Mouse (Mus musculus): ENCODE measurements around the gene Gramd4. TPM values are rescaled to one million over a fixed set of nuclear protein-coding genes. Genes with fewer than 3 reads are reported as not detected.

Gramd4 gene
- polyA plus RNA-seq, 1 experiment from 2014 or later = 32.5 TPM

DNA sequence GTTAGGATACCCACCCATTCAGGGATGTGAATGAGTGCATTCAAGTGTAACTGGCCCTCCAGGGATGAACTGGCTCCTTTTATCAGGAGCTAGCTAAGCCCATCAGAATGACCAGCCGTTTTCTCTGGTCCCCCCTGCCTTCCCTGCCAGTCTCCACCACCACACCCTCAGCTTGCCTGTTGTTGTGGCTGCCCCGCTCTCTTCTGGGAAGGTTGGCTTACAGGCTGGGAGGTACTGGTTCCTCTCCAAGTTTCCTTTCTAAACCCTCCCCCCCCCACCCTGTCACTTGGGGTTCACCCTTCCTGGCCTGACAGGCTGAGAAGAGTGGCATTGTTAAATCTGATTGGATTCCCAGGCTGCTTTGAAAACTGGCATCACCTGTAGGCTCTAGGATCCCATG is 40.4 kb downstream of the Gramd4 start:
- Histone ChIP-seq H3K9ac (no peak overlapping the region), H3K27ac (no peak overlapping the region), H3K36me3 (peaks cover 19% of the 10 kb centered on the region; the same call in 1 of the 2 replicates), H3K4me2 (replicated peaks) (no peak overlapping the region), H3K27me3 (no peaks in the 10 kb centered on the region), H3K4me3 (no peak overlapping the region), H3K9me3 (replicated peaks) (no peaks in the 10 kb centered on the region), H3K4me1 (no peaks in the 10 kb centered on the region)
- WGBS = 43% methylated on average over 2 of the region's 2 CpGs
- no peak for ATAC-seq (ENCODE audit: low FRiP score)

DNA sequence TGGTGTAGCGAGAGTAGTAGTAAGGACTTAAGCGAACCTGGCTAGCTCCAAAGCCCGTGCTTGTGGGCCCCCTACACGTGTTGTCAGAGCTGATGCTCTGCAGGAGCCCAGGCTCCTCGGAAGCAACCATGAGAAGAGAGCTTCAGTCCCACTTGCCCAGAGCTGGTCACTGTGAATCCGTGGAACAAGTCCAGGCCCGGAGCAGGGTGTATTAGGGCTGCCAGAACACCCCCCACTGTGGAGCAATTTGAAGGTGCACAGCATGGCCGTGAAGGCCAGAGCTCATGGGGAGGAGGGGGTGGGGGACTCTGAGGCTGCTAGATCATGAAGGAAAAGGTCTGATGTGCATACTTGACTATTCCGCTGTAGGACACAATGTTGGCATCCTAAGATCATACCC is 44.1 kb downstream of the Gramd4 start:
- ATAC-seq (ENCODE audit: low FRiP score) = no peak
- Histone ChIP-seq H3K27ac (no peak overlapping the region), H3K4me3 (no peak overlapping the region), H3K9me3 (replicated peaks) (no peaks in the 10 kb centered on the region), H3K4me2 (replicated peaks) (no peak overlapping the region), H3K27me3 (no peaks in the 10 kb centered on the region), H3K36me3 (peaks cover 23% of the 10 kb centered on the region; the same call in 1 of the 2 replicates), H3K4me1 (peaks cover 8% of the 10 kb centered on the region), H3K9ac (no peak overlapping the region)
- WGBS = 83% methylated on average over 9 of the region's 9 CpGs

DNA sequence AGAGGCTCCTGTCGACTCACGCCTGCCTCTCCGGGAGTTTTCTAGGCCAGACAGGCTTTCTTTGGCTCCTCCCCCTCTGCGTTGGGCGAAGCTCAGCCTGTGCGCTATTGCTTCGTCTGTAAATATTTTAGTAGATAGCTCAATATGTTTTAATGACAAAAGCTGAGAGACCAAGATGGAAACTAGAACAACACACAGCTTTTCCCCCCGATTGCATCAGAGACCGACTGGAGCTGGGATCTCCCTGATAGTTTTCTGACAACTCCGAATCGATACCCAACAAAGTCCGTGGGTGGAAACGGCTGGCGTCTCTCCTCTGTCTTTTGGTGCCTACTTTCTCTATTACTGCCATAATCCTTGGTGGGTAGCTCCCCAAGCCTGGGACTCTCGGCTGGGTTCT is 44.8 kb downstream of the Gramd4 start:
- H3K4me1 ChIP-seq = peaks cover 12% of the 10 kb centered on the region
- H3K4me2 ChIP-seq (replicated peaks) = no peak overlapping the region
- no peak overlapping the region for H3K4me3 ChIP-seq
- H3K36me3 ChIP-seq = peaks cover 23% of the 10 kb centered on the region; the same call in 1 of the 2 replicates
- no peak overlapping the region for H3K9ac ChIP-seq
- ATAC-seq (ENCODE audit: low FRiP score) = no peak
- H3K9me3 ChIP-seq (replicated peaks) = no peaks in the 10 kb centered on the region
- no peak overlapping the region for H3K27ac ChIP-seq
- 87% methylated on average over 15 of the region's 15 CpGs for WGBS
- H3K27me3 ChIP-seq = no peaks in the 10 kb centered on the region

DNA sequence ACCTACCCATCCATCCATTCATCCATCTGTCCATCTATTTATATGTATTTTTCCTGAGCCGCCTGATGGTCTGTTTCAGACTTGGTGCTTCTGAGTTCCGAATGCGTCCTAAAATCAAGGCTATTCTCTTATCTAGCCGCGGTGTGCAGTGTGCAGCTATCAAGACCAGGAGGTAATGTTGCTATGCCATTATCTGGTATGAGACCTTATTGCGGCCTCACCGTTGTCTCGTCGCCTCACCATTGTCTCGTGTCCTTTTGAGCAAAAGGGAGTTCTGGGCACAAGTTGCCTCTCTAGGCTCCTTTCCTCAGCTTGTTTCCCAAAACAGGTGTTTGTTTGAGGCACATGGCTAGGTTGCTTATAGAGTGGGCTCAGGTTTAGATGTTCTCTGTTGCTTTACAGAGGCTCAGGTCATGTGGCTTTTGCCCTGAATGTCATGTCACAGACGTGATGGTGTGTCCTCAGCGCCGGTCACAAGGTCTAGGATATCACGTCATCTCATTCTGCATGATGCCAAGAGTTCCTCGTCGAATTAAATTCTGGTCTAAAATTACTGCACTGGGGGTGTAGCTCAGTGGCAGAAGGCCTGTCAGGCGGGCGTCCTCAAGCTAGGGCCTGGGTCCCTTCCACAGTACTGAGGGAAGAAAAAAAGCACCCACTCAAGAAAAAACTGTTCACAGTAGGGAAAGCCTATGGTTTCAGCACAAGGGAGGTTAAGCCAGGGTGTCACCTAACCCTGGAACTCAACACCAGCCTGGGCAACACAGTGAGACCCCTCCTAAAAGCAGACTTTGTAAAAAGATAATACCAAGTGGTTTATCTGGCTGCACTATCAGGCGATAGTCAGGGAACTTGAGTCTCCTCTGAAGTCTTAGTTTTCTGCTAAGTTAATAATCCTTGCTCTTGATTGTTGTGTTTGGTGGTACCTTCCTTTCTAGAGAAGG is 47.2 kb downstream of the Gramd4 start:
- Histone ChIP-seq H3K27ac (no peak overlapping the region), H3K27me3 (no peaks in the 10 kb centered on the region), H3K4me3 (no peak overlapping the region), H3K9me3 (replicated peaks) (no peaks in the 10 kb centered on the region), H3K36me3 (peaks cover 23% of the 10 kb centered on the region; the same call in 1 of the 2 replicates), H3K9ac (no peak overlapping the region), H3K4me2 (replicated peaks) (no peak overlapping the region), H3K4me1 (peaks cover 17% of the 10 kb centered on the region)
- 91% methylated on average over 19 of the region's 19 CpGs for WGBS
- no peak for ATAC-seq (ENCODE audit: low FRiP score)

DNA sequence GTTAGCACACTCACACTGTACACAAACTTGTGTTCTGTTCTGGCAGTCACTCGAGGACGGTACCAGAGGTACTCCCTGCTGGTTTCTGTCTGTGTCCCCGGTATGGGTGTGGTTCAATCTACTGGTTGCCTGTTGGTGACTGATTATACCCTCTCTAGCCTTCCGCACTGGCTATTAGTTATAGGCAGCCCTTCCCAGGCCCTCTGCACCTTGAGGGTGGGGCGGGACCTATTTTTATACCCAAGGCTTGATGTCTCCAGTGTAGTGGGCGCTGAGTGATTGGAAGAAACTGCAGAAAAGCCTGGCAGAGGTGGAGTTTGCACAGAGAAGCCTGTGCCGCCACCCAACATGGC is 47.8 kb downstream of the Gramd4 start:
- Histone ChIP-seq H3K9ac (no peak overlapping the region), H3K4me3 (no peak overlapping the region), H3K27ac (no peak overlapping the region), H3K4me1 (peaks cover 17% of the 10 kb centered on the region), H3K4me2 (replicated peaks) (no peak overlapping the region), H3K36me3 (peaks cover 23% of the 10 kb centered on the region; the same call in 1 of the 2 replicates), H3K9me3 (replicated peaks) (no peaks in the 10 kb centered on the region), H3K27me3 (no peaks in the 10 kb centered on the region)
- ATAC-seq (ENCODE audit: low FRiP score) = no peak
- 83% methylated on average over 7 of the region's 7 CpGs for WGBS

DNA sequence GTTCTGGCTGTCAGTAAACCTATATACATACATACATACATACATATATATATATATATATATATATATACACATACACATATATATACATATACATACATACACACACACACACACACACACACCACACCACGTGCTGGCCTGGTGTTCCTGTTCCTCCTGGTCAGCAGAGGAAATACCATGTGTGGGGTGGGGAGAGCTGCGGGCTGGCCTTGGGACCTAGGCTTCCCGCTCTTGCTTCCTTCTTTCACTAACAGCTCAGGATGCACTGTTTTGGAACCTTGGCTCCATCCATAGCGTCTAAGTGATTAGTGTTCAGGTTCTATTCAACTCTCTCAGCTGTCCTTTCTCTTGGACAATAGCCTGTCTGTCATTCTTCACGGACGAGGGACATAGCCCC is 48.3 kb downstream of the Gramd4 start:
- H3K9ac ChIP-seq = no peak overlapping the region
- no peak for ATAC-seq (ENCODE audit: low FRiP score)
- H3K9me3 ChIP-seq (replicated peaks) = no peaks in the 10 kb centered on the region
- no peaks in the 10 kb centered on the region for H3K27me3 ChIP-seq
- H3K27ac ChIP-seq = no peak overlapping the region
- H3K4me3 ChIP-seq = no peak overlapping the region
- peaks cover 17% of the 10 kb centered on the region for H3K4me1 ChIP-seq
- peaks cover 23% of the 10 kb centered on the region; the same call in 1 of the 2 replicates for H3K36me3 ChIP-seq
- WGBS = 60% methylated on average over 6 of the region's 6 CpGs
- H3K4me2 ChIP-seq (replicated peaks) = no peak overlapping the region

DNA sequence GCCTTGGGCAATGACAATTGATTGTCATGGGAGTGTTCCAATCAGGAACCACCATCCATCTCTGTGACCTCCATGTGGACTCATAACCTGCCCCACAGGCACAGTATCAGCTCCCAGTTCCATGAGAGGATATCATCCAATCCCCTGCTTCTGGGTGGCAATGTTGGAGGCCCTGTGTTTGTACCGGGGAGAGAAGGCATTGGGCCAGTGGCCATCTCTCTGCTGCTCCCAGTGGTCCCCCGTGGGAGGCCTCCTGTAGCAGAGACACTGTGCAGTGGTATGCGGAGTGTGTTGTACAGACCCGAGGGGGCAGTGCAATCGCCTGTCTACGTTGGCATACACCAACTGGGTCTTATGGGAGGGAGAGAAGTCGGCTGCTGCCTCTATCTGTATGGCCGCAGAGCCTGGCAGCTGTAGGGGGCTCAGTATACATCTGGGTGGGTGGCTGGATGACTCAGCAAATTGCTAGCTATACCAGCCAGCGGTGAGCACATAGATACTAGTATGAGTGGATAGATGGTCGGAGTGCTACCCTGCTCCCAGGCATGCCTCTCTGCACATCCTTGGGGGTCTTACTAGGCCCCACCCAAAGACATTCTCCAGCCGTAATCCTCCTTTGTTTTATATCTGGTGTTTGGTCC is 50.5 kb downstream of the Gramd4 start:
- no peak overlapping the region for H3K27ac ChIP-seq
- H3K9me3 ChIP-seq (replicated peaks) = no peaks in the 10 kb centered on the region
- H3K9ac ChIP-seq = no peak overlapping the region
- 0 out of 2 replicates have a peak, but pooled peaks cover 10% of the 10 kb centered on the region for H3K36me3 ChIP-seq
- no peak for ATAC-seq (ENCODE audit: low FRiP score)
- H3K4me1 ChIP-seq = peaks cover 27% of the 10 kb centered on the region
- no peak overlapping the region for H3K4me2 ChIP-seq (replicated peaks)
- 81% methylated on average over 11 of the region's 11 CpGs for WGBS
- H3K27me3 ChIP-seq = no peaks in the 10 kb centered on the region
- no peak overlapping the region for H3K4me3 ChIP-seq

DNA sequence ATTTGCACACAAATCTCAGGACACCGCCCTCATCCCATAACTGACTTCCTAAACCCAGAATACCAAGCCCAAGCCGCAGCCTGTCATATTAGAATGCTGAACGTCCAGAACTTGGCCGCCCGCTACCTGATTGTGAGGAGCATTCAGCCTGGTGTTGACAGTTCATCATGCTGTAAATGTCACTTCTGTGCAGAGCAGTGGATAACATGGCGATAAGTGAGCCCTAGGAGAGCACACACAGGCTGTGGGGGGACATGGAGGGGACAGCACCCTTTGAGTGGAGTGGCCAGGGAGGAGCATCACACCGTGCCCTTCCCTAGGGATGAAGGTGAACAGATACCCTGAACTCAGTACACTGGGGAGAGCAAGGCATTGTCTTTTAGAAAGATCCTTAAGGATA is 51.8 kb downstream of the Gramd4 start:
- Histone ChIP-seq H3K9ac (no peak overlapping the region), H3K9me3 (replicated peaks) (no peaks in the 10 kb centered on the region), H3K4me1 (peaks cover 35% of the 10 kb centered on the region), H3K4me3 (no peak overlapping the region), H3K27me3 (no peaks in the 10 kb centered on the region), H3K27ac (no peak overlapping the region), H3K36me3 (0 out of 2 replicates have a peak, but pooled peaks cover under 1% of the 10 kb centered on the region), H3K4me2 (replicated peaks) (no peak overlapping the region)
- no peak for ATAC-seq (ENCODE audit: low FRiP score)
- 82% methylated on average over 7 of the region's 7 CpGs for WGBS

DNA sequence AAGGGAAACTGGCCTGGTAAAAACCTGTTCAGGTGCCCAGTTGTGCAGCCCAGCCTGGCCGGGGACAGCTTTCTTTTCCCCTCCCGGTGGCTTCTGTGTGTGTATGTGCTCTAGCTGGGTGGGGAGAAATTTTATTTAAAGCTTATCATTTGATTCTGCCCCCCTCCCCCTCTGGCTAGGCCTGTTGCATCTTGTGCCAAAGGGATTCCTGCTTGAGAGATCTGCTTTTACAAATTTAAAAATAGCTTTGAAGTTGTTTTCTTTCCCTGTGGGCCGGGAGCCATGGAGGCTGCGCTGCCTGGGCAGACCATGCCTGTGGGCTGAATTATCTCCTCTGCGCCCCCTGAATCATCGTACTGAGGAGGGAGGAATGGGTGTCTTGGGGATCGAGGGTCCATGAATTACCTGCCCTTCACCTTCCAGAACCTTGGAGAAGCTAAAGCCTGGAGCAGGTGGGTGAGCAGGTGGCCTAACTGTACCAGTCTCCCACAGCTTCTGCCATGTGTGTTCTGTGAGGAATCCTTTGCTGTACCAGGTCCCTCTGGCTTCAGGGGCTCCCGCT is 52.2 kb downstream of the Gramd4 start:
- no peaks in the 10 kb centered on the region for H3K36me3 ChIP-seq
- WGBS = 85% methylated on average over 8 of the region's 8 CpGs
- no peaks in the 10 kb centered on the region for H3K9me3 ChIP-seq (replicated peaks)
- H3K27ac ChIP-seq = no peak overlapping the region
- H3K9ac ChIP-seq = no peak overlapping the region
- no peak for ATAC-seq (ENCODE audit: low FRiP score)
- H3K4me1 ChIP-seq = peaks cover 35% of the 10 kb centered on the region
- H3K4me2 ChIP-seq (replicated peaks) = no peak overlapping the region
- no peak overlapping the region for H3K4me3 ChIP-seq
- no peaks in the 10 kb centered on the region for H3K27me3 ChIP-seq

DNA sequence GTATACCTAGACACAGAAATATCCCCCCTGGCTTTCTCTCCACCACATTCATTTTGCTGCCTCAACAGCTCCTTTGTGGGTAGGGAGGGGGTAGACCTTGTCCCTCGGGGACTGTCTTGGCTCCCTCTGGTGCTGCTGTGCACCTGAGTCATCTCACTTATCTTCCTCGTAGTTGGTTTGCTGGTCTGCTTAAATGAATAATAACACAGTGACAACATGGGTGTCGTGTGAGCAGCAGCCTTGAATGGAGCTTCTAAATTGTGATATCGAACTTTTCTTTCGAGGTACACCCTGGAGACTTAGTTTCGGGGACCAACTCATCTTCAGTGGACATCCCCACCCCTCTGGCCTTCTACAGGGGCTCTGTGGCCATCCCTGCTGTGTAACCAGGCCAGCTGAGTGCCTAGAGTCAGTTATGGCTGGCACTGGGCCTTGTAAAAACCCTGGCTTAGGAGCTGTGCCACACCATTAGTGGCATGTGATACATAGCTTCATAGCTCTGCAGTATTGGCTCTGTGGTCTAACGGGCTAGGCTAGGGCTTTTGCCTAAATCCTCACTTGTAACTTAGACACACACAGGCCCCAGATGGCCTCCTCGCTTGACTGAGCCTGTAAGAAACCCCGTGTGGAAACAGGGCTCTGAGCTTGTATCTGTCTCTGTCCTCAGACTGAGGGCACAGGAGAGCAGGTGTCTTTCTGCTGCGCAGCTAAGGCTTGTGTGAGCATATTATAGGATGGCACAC is 53.0 kb downstream of the Gramd4 start:
- no peak overlapping the region for H3K4me2 ChIP-seq (replicated peaks)
- H3K4me3 ChIP-seq = no peak overlapping the region
- no peaks in the 10 kb centered on the region for H3K27me3 ChIP-seq
- peaks cover 35% of the 10 kb centered on the region for H3K4me1 ChIP-seq
- H3K9me3 ChIP-seq (replicated peaks) = no peaks in the 10 kb centered on the region
- H3K27ac ChIP-seq = no peak overlapping the region
- no peaks in the 10 kb centered on the region for H3K36me3 ChIP-seq
- WGBS = 75% methylated on average over 10 of the region's 10 CpGs
- no peak overlapping the region for H3K9ac ChIP-seq
- no peak for ATAC-seq (ENCODE audit: low FRiP score)

DNA sequence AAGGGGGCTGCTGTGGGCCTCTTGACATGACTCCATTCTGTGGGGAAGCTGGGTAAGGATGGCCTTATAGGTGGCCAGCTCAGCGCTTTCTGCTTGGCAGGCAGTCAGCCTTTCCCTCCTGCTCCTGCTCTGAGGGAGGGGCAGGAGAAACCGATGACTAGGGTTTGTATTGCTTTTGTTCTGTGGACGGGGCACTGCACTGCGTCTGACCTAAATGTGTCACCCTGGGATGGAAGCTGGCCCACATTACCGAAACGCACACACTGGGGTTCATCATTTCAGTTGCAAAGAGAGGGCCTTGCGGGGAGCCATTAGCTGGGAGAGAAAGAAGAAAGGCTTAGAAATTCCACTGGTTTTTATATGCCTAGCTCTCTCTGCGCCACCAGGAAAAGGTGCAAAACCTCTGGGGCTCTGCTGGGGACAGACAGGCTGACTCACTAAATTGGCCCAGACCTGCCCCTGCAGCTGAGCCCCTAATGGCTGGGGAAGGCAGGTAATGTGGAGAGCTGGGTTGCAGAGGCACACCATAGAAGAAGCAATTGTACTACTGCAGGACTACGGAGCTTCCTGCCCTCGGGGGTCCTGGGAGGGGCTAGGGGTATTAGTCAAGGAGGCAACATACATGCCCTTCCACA is 55.3 kb downstream of the Gramd4 start:
- ATAC-seq (ENCODE audit: low FRiP score) = peak; percentile 42; the same call in 1 of the 2 replicates
- Histone ChIP-seq H3K36me3 (no peaks in the 10 kb centered on the region), H3K4me1 (peaks cover 34% of the 10 kb centered on the region), H3K9ac (0 out of 2 replicates have a peak overlapping the region, but pooled peaks have one; percentile 5), H3K27ac (peak overlapping the region; percentile 79), H3K4me3 (no peak overlapping the region), H3K9me3 (replicated peaks) (no peaks in the 10 kb centered on the region), H3K4me2 (replicated peaks) (peak overlapping the region; percentile 15), H3K27me3 (no peaks in the 10 kb centered on the region)
- WGBS = 12% methylated on average over 10 of the region's 10 CpGs

Measured in hindbrain, embryonic 12.5 days (tissue).